Mouse (Mus musculus) spleen, postnatal 36 days (tissue): ENCODE data around the gene Olfr1329.
"Not testable (repeated sequence)": the region's sequence is repeated elsewhere in the genome, so short reads cannot be mapped to it uniquely, and the experiment has no call there.

Experiments
- DNase-seq, 2 experiments: peaks; one replicate each; pipeline ENCODE4 v3.0.0; 2022; ENCODE audit warnings: low spot score in 2 of 2, mixed read lengths in 1 of 2

Olfr1329 gene

DNA sequence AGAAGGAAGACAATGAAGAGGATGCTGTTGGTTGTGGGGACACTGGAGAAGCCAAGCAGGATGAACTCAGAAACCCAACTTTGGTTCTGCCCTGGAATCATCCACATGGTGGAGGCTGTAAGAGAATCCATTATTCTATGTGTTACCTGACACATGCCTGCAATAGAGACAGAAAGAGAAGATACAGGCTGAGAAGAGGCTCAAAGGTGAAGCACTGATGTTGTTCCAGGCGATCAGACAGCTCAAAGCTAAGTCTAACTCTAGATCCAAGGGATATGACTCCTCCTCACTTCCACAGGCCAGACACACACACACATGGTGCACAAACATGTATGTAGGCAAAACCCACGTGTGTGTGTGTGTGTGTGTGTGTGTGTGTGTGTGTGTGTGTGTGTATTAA, at the start of gene Olfr1329:
Gene Olfr1329 (minus strand): TSS at position 101 of the 400 bp plus-strand sequence.
- not testable (repeated sequence) for DNase-seq

DNA sequence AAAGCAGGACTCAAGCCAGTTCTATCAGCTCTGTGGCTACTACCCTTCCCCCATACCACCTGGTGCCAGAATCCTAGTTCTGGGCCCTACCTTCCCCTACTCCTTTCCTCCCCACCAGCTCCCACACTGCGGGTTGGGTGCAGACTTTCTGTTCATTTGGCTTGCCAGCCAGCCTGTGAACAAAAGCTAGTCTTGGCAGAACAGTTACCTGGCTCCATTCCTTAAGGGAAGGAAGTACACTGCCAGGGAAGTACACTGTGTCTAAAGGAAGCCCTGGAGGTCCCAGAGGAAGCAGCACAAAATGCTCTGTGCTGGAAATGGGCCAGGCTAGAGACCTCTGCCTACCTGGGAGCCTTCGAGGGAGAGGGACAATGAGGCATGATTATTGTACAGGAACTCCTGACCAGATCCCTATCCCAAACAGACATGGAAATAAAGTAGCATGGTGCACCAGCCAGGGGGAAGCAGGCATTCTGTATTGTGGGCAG, 43.9 kb upstream of the Olfr1329 start, which contains the start of gene Lao1:
Gene Lao1 (plus strand): TSS at position 438 of the 488 bp plus-strand sequence.
- no peak for DNase-seq

GRCm38 (mm10) chr4:118958812-118959211, 41.5 kb upstream of the Olfr1329 start:
- DNase-seq: no peak

- no peak for DNase-seq
Observed at GRCm38 (mm10) chr4:118938512-118938911, 21.2 kb upstream of the Olfr1329 start, which contains the start of gene Olfr1328. TSS of gene Olfr1328 (minus strand) at chr4:118938612.

DNA sequence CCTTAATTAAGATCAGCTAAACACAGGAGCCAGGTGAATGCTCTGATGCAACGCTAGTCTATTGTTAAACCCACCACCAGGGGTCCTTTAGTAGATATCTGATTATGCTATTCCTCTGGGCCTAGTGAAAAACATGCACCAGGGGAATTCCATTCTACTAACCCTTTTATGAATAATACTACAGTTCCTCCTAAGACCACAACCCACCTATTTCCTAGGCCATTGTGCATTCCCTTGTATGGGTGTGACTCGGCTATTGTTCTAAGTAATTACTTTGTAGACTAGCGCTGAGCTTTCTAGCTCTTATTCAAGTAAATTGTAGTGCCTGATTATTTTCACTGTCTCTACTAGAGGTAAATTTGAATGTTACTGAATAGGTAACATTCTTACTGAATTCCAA, 14.1 kb upstream of the Olfr1329 start:
- DNase-seq: not testable (repeated sequence)

- no peak for DNase-seq
Observed at GRCm38 (mm10) chr4:118901981-118902380, 15.3 kb downstream of the Olfr1329 start.

- DNase-seq: no peak
Observed at GRCm38 (mm10) chr4:118888297-118888696, 29.0 kb downstream of the Olfr1329 start, which contains the start of gene Olfr1330. TSS of gene Olfr1330 (plus strand) at chr4:118888597.

- no peak for DNase-seq
Observed at GRCm38 (mm10) chr4:118867566-118867965, 49.7 kb downstream of the Olfr1329 start.
